Mouse (Mus musculus) embryo, embryonic 11.5 days (tissue): ENCODE measurements around the gene Arrdc2.
"Not testable (repeated sequence)": the region's sequence is repeated elsewhere in the genome, so short reads cannot be mapped to it uniquely, and the experiment has no call there.

ENCODE experiments used
- DNase-seq: peaks from one replicate; pipeline ENCODE4 v3.0.0-alpha.2; 2012; ENCODE audit warnings: low read depth, low spot score

Arrdc2 gene

DNA sequence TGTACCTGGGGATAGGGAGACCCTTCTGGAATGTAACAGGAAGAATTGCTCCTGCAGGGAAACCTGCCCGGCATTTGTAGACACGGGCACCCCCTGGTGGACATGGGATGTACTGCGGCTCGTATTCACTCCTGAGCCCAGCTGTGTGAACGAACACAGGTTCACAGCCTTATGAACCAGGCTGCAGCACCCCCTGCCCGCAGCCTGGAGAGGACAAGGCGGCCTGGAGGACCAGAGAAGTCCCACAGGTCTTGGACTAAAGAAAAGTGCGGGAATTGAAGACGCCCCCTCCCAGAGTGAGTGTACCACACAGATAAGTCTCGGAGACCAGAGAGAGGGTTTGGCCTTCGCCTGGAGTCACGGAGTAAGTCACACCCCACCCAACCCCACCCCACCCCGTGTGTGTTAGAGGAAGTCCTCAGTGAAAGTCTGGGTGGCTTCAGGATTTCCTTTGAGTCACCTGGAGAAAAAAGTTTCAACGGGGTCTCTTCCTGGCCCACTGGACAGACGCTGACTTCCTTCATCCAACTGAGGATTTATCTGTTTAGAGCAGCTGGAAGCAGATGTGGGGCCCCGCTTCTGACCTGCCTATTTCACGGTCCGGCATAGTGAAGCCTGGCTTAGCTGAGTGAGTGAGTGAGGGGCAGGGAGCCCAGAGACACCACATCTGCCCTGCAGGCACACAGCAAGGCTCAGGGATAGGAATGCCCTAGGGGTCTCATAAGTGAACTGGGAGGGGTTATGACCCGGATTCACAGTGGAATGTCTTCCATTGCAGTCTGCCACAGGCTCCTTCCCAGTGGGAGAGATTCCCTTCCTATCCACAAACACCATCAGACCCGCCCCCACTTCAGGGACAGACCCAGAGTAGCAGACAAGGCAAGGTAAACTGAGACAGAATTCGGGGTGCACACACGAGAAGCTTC is 1.9 kb upstream of the Arrdc2 start:
- DNase-seq: peak; percentile 81

DNA sequence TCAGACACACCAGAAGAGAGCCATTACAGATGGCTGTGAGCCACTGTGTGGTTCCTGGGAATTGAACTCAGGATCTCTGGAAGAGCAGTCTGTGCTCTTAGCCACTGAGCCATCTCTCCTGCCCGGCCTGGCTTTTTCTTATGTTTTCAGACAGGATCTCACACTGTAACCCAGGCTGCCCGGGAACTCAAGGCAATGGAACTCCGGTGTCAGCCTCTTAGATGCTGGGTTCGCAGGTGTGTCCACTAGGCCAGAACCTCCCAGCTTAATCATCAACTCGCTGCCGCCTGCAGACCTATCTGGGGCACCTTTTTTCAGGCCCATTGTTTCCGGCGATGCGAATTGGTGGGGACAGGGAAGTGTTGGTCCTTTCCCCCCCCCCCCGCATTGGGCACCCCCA is 1.1 kb upstream of the Arrdc2 start:
- no peak for DNase-seq

DNA sequence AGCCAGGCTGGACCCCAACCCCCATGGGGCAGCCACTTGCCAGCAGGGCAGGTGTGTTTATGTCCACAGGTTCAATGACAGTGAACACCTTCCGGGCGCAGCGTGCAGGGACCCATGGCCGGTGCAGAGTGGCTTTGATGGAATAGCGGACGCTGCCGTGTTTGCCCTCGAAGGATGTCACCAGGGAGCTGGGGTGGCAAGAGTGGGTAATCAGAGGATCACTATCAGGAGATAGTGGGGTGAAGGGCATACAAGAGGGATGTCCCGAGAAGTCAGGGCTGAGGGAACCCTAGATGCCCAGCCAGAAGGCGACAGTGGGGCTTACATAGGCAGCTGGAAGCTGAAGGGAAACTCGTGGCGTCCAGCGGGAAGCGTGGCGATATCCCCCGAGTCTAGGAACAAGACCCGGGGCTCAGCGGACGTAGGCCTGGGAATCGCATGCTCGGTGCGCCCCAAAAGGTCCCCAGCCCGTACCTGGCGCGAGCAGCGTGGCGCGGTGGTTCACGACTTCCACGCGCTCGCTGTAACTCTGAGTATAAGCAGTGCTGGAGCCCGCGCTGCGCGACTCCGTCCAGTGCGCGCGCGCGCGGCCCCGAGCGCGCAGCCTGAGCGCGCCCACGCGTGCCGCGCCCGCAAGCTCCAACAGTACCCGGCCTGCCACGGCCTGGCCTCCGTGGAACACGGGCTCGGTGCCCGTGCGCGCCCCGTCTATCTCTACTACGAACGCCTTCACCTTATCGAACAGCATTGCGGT is 689 bp downstream of the Arrdc2 start:
- no peak for DNase-seq

DNA sequence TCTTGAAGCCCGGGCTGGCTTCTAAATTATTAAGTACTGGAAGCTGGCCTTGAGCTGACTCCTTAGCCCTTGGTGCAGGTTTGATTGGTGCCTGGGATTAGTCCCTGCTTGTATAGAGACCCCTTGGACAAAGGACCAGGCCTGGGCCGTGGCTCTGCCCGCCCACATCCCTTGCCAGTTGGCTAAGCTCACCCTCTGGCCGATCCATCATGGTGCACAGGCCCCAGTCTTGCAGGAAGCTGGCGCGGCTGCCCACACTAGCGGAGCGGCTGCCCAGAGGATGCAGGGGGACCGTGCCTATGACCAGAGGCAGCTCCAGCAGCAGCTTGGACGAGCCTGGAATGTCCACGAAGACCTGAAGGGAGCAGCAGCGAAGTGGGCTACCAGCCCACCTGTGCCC is 2.9 kb downstream of the Arrdc2 start:
- no peak for DNase-seq

DNA sequence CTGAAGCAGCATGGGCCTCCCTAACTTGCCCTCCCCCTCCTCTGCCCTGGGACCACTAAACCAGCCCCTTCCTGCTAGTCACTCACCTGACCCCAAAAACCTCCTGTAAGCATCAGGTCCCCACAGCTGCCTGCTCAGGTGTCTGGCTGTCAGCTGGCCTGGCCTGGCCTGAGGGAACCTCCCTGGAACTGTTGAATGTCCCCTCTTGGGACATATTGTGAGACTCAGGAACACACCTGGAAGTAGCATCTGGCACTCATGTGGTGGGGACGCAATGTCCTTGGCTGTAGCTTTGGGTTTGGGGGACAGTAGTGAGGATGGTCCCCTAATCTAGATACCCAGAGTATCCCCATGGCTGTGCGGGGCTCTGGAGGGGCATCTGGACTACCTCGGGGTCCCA is 5.4 kb downstream of the Arrdc2 start:
- no peak for DNase-seq

DNA sequence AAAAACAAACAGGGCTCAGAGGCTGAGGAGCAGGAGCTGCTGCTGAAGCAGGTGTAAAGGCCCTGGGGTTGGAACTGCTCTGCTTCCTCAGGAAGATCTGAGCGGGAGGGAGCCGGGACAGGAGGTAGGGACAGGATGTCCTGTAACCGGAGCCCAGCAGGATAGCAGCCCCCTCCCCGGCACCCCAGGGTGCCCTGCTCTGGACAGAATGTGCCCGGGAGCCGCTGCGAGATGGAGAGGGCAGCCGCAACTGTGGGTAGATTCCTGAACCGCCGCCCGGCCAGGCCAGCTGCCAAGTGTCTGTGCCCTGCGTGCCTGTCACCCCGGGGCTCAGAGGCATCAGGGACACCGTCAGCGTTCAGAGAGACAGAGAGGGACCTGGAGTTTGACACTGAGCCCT is 6.0 kb downstream of the Arrdc2 start:
- DNase-seq: no peak

DNA sequence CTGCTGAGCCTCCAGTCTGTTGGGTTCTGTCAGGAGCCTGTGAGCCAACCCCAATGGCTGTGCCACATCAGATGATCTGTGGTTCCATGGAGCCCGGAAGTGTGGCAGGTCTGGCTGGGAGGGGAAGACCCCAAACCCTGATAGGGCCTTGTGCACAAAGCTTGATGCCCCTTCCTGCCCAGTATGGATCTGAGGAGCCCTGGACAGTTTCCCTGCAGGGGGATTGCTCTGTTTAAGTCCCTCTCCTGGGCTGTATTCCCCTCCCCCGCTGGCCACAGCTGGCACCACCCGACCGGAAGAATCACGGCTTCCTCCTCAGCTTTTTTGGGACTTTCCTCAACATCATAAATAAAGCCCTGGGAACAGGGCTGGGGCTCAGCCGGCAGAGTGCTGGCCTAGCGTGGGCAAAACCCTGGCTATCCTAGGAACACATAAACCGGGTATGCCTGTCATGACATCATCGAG is 6.5 kb downstream of the Arrdc2 start:
- DNase-seq: no peak

DNA sequence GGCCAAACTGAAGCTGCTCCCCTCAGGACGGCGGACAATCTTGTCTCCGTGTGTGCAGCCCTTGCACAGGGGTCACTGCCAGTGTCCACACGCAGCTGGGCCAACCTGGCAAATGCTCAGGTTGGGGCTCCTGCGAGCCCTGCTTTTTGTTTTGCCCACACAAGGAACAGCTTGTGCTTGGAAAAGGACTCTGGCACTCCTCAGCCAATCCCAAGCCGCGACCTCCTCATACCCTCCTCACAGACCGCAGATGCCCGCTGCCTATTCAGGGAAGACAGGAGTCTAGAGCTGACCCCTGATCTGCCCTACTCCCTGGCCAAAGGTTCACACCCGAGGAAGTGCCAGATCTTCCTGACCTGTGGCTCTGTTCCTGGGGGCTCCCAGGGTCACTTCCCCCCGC is 7.1 kb downstream of the Arrdc2 start:
- no peak for DNase-seq

DNA sequence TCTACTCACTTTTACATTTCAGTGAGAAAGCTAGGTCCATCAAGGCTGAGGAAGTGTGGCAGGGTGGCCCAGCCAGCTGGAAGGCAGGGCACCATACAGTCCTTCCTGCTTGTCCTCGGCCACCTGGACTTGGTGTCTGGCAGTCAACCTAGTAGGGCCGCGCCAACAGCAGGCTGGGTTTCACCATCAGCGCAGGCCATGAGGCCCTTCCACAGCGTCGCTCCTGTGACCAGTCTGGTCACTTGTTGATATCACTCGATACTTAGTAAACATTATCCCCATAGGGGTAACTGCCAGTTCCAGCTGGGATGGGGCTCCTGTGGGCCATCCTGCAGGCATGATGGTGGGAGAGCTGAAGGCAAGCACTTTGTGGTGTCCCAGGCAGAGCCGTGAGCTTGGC is 8.0 kb downstream of the Arrdc2 start:
- DNase-seq: no peak

DNA sequence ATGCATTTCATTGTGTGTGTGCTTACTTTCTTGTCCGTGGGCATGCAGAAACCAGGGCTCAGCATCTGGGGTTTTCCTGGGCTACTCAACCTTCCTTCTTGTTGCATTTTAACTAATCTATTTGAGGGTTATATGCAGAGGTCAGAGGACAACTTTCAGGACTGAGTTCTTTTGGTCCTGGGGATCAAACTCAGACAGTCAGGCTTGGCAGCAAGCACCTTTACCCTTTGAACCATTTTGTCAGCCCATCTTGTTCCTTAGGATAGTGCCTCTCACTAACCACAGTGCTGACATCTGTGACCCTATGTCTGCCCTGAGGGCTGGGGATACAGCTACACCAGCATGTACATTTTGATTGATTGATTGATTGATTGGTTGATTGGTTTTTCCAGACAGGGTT is 11.7 kb downstream of the Arrdc2 start:
- no peak for DNase-seq

DNA sequence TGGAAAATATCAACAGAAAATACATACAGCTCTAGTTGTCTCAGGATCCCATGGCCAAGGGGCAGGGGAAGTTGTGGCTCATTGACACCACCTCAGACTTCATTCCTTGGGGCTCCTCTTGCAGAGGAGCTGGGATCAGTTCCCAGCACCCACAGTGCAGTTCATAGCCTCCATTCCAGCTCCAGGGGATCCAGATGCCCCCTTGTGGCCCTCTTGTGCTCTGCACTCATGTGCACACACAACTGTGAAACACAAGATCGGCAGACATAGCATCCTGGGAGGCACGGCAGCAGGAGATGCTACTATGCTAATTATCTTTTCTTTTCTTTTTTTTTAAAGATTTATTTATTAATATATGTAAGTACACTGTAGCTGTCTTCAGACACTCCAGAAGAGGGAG is 12.5 kb downstream of the Arrdc2 start:
- DNase-seq: no peak

DNA sequence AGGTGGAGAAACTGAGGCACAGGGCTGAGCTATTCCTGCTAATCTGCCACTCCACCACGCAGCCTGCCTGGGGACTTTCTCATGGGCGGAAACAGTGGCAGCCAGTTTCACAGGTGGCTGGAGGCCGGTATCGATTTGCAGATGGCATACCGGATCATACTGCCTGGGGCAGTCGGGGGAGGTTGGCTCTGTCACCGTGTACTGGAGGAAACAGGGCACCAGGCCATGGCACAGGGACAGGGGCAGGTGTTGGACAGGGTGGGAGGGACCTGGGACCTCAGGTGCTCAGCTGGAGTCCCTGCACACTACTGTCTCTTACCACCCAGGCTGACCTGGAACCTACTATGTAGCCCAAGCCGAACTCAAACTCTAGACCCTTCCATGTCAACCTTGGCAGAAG is 13.7 kb downstream of the Arrdc2 start:
- DNase-seq: no peak

DNA sequence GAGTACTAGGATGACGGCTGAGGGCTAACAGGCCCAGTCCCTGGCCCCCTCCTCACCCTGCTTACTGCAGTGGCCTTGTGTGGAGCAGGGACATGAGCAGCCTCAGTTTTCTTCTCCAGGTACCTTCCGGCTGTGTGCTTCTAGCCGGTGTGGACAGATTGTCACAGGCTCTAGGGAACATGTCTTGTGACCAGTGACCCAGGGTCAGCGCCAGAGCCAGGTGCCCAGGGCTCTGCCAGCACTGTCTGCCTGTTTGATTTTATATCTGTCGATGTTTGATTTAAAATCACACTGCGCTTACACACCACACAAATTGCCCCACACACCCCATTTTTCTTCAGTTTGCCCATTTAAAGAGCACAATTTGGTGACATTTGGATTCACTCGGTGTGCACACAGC is 15.7 kb downstream of the Arrdc2 start:
- no peak for DNase-seq

DNA sequence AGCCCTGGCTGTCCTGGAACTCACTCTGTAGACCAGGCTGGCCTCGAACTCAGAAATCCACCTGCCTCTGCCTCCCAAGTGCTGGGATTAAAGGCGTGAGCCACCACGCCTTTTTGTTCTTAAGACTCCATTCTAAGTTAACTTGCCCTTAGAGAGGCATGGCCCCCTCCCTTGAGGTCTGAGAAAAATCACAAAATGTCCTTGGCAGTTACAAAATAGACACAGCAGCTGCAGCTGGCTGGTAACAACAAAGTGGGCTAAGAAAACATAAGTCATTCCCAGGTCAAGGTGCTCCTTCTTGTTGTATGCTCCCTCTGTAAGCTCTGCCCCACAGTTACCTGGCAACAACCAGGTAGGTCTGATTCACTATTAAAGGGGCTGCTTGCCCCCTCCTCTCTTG is 16.9 kb downstream of the Arrdc2 start:
- not testable (repeated sequence) for DNase-seq

DNA sequence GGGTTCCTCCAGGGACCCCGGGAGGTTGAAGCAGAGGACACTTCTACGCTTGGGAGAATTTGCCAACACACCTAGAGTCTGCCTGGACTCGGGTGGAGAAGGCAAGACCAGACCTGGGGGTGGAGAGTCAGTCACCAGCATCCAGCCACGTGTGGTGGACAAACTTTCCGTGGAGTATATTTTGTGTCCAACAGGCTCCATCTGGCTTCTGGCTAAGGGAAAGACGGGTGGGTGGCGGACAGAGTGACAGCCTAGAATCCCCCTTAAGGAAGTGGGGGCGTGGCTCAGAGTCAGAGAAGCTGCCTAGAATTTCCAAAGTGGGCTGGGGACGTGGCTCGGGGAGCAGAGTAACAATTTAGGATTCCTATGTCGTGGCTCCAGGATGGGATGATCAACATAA is 17.5 kb downstream of the Arrdc2 start:
- DNase-seq: no peak

DNA sequence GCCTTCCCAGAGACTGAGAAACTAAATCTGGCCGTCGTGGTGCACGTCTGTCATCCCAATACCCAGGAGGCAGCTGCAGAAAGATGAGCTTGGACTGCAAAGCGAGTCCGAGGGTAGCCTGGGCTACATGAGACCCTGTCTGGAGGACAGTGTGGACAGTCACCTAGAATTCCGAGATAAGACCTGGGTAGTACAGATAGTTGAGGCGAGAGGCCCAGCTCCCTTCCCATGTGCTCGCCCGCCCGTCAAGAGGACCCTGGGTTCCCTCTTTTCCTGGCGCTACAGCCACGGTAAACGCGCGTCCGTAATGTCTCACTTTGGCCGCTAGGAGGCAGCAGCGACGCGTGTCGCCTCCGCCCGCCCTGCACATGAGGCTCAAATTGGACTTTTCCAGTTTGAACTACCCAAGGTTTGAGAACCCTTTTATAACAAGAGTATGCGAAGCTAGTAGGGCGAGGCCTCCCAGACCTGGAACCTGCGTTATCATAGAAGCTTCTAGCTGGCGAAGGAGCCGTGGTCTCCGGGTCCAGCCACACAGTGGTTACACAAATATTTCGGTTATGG is 18.0 kb downstream of the Arrdc2 start:
- peak; percentile 64 for DNase-seq

DNA sequence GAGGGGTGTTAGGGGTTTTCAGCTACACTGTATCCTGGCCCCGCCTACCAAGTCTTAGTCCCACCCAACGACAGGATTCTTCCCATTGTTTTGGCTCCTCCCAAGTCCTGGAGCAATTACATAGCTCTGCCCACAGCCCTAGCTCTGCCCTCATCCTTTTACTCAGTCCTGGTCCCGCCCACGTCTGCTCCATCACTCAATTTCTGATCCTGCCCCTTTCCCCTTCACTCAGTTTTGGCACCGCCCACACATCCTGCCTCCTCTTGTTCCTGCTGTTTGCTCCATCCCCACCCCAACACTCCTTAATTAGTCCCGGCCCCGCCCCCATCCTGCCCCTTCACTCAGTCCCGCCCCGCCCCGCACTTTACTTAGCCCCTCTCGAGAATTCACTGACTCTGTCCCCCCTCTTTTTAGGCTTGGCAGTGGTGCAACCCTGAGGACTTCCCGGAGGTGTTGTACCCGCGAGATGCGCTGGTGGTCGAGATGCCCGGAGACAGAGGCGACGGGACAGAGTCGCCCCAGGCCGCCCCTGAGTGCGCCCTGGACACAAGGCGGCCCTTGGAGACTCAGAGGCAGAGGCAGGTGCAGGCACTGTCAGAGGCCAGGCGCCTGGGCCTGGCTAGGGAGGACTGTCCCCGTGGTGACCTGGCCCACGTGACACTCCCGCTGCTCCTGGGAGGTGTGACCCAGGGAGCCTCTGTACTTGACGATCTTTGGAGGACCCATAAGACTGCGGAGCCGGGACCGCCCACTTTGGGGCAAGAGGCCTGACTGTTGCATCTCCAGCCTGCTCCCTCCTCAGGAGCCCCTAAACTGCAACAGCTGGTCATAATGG is 19.2 kb downstream of the Arrdc2 start:
- DNase-seq: no peak

DNA sequence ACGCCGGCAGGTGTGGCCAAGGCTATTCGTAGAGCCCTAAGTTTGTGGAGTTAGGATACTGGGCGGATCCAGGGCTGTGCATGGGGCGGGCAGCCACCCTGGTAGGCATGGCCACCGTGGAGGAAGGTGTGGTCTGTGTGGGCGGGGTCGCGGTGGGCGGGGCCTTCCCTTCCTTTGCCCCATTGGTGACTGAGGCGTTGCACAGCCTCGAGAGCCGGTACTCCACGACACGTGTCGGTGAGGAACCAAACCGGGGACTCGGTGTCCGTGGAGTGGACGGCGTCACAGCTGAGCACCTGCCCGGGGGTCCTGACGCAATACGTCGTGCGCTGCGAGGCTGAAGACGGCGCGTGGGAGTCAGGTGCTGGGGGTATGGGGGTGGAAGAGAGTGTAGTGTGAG is 22.8 kb downstream of the Arrdc2 start:
- no peak for DNase-seq

DNA sequence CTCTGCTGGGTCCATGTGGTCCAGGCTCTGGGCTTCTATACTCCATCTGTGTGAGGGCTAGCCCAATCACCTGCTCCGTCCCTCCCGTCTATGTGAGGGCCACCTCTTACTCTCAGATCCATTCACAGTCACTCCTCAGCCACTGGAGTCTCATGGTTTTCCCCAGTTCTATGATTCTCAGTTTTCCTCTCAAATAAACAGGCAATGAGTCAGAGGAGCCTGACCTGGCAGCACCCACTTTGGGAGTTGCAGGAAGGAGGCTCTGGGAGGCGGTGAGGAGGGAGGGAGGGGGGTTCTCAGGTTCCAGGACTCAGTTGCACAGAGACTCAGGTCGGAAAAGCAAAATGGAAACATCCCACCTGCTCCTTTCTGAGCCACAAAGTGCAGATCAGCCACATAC is 26.6 kb downstream of the Arrdc2 start:
- DNase-seq: no peak

DNA sequence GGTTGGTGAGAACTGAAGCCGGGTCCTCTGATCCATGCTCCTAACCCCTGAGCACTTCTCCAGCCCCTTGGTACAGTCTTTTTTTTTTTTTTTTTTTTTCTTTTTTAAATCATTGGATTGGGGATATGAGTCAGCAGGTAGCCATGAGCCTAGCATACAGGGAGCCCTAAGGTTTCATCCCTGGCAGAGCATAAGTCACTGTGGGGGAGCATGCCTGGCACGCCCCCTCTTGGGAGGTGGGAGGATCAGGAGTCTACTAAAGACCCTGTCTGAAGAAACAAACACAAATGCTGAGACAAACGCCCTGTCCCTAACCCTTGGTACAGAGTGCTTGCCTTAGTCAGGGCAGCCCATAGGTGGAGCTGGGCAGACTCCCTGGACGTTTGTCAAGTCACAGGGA is 27.5 kb downstream of the Arrdc2 start:
- no peak for DNase-seq

DNA sequence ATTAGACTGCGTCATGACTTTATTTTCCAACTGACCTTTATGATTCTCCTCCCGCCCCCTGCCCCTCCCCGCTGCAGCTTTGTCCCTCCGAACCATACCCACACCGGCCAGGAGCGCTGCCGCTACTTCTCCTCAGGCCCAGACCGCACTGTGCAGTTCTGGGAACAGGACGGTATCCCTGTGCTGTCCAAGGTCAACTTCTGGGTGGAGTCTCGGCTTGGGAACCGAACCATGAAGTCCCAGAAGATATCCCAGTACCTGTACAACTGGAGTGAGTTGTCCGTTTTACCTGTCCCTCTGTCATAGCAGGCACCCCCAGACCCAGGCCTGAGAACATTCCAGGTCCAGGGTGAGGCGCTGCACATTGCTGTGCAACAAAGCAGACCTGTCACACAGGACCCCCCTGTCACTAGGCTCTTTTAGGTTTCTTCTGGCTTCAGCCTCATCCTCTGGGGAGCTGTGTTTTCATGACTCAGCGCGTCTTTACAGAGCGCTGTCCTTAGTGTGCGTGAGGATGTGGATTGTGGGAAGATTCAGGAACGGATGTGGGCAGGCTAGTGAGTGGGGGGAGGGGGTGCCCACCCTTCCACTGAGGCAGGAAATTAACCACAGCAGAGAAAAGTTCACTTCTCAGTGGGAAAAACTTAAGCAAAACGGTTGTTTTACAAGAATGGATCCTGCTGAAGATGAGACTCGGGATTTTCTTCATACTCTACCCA is 28.4 kb downstream of the Arrdc2 start:
- DNase-seq: no peak
